Mouse (Mus musculus): ENCODE results near the gene Ext2. TPM values are rescaled to one million over a fixed set of nuclear protein-coding genes. Genes with fewer than 3 reads are reported as not detected.

Gene Ext2
- polyA plus RNA-seq, 1 experiment from 2014 or later, result 29.6 TPM

- Histone ChIP-seq H3K4me3 (replicated peaks) (no peak overlapping the region), H3K4me1 (replicated peaks) (peaks cover 11% of the 10 kb centered on the region; the same call in 1 of the 2 replicates), H3K27me3 (no peaks in the 10 kb centered on the region), H3K27ac (no peak overlapping the region), H3K4me2 (no peak overlapping the region), H3K9me3 (replicated peaks) (no peaks in the 10 kb centered on the region), H3K9ac (no peak overlapping the region), H3K36me3 (peaks cover 52% of the 10 kb centered on the region)
- DNase-seq, result no peak
- WGBS (ENCODE audit: insufficient replicate concordance), result 73% methylated on average over 4 of the region's 4 CpGs
- ATAC-seq (ENCODE audit: low read depth), result no peak
Measured at GRCm38 (mm10) chr2:93805523-93805922, 16.8 kb downstream of the Ext2 start.

- DNase-seq (peak; percentile 54), ATAC-seq (ENCODE audit: low read depth) (peak; percentile 86)
- H3K27ac ChIP-seq, result no peak overlapping the region
- H3K27me3 ChIP-seq, result no peaks in the 10 kb centered on the region
- H3K4me2 ChIP-seq, result no peak overlapping the region
- no peak overlapping the region for H3K4me3 ChIP-seq (replicated peaks)
- no peaks in the 10 kb centered on the region for H3K9me3 ChIP-seq (replicated peaks)
- WGBS (ENCODE audit: insufficient replicate concordance), result 55% methylated on average over 5 of the region's 5 CpGs
- no peak overlapping the region; the same call in 1 of the 2 replicates for H3K9ac ChIP-seq
- H3K4me1 ChIP-seq (replicated peaks), result peaks cover 11% of the 10 kb centered on the region; the same call in 1 of the 2 replicates
- peaks cover 48% of the 10 kb centered on the region for H3K36me3 ChIP-seq
Measured at GRCm38 (mm10) chr2:93805066-93805465, 17.3 kb downstream of the Ext2 start.

GRCm38 (mm10) chr2:93802947-93803346 lies 19.4 kb downstream of the Ext2 start:
- no peak overlapping the region for H3K4me3 ChIP-seq (replicated peaks)

GRCm38 (mm10) chr2:93801097-93801496 lies 21.3 kb downstream of the Ext2 start:
- Histone ChIP-seq H3K4me3 (replicated peaks) (no peak overlapping the region), H3K4me1 (replicated peaks) (peaks cover 11% of the 10 kb centered on the region; the same call in 1 of the 2 replicates), H3K36me3 (peaks cover 48% of the 10 kb centered on the region), H3K4me2 (no peak overlapping the region), H3K27me3 (no peaks in the 10 kb centered on the region), H3K27ac (no peak overlapping the region), H3K9me3 (replicated peaks) (no peaks in the 10 kb centered on the region), H3K9ac (no peak overlapping the region)
- WGBS (ENCODE audit: insufficient replicate concordance), result 83% methylated on average over 7 of the region's 7 CpGs
- no peak for ATAC-seq (ENCODE audit: low read depth)
- DNase-seq, result no peak

More at GRCm38 (mm10) chr2:93802947-93803346, 19.4 kb downstream of the Ext2 start:
- whole genome bisulfite sequencing (ENCODE audit: insufficient replicate concordance), result 74% methylated on average over 2 of the region's 2 CpGs
- DNase-seq (no peak), ATAC-seq (ENCODE audit: low read depth) (no peak)
- Histone ChIP-seq H3K4me2 (no peak overlapping the region), H3K9me3 (replicated peaks) (no peaks in the 10 kb centered on the region), H3K27me3 (no peaks in the 10 kb centered on the region), H3K27ac (no peak overlapping the region), H3K4me1 (replicated peaks) (peaks cover 11% of the 10 kb centered on the region; the same call in 1 of the 2 replicates), H3K36me3 (peaks cover 44% of the 10 kb centered on the region), H3K9ac (no peak overlapping the region)

GRCm38 (mm10) chr2:93797162-93797795 lies 25.1 kb downstream of the Ext2 start:
- Histone ChIP-seq H3K4me2 (no peak overlapping the region), H3K27ac (no peak overlapping the region), H3K4me1 (replicated peaks) (no peaks in the 10 kb centered on the region), H3K27me3 (no peaks in the 10 kb centered on the region), H3K4me3 (replicated peaks) (no peak overlapping the region), H3K9ac (no peak overlapping the region), H3K36me3 (peaks cover 53% of the 10 kb centered on the region), H3K9me3 (replicated peaks) (no peaks in the 10 kb centered on the region)
- DNase-seq (no peak), ATAC-seq (ENCODE audit: low read depth) (no peak)
- 80% methylated on average over 19 of the region's 19 CpGs for WGBS (ENCODE audit: insufficient replicate concordance)

GRCm38 (mm10) chr2:93794375-93794774 lies 28.0 kb downstream of the Ext2 start:
- H3K9me3 ChIP-seq (replicated peaks), result no peaks in the 10 kb centered on the region
- H3K4me1 ChIP-seq (replicated peaks), result peaks cover 11% of the 10 kb centered on the region; the same call in 1 of the 2 replicates
- H3K27ac ChIP-seq, result no peak overlapping the region
- WGBS (ENCODE audit: insufficient replicate concordance), result 75% methylated on average over 5 of the region's 5 CpGs
- H3K4me2 ChIP-seq, result no peak overlapping the region
- peaks cover 50% of the 10 kb centered on the region for H3K36me3 ChIP-seq
- no peak overlapping the region for H3K9ac ChIP-seq
- ATAC-seq (ENCODE audit: low read depth) (no peak), DNase-seq (no peak)
- H3K4me3 ChIP-seq (replicated peaks), result no peak overlapping the region
- H3K27me3 ChIP-seq, result no peaks in the 10 kb centered on the region

GRCm38 (mm10) chr2:93791516-93792499 lies 30.6 kb downstream of the Ext2 start:
- Histone ChIP-seq H3K4me1 (replicated peaks) (peaks cover 11% of the 10 kb centered on the region; the same call in 1 of the 2 replicates), H3K9me3 (replicated peaks) (no peaks in the 10 kb centered on the region), H3K4me2 (no peak overlapping the region), H3K27ac (peak overlapping the region; percentile 39; the same call in 1 of the 2 replicates), H3K9ac (no peak overlapping the region), H3K4me3 (replicated peaks) (no peak overlapping the region), H3K36me3 (peaks cover 41% of the 10 kb centered on the region), H3K27me3 (no peaks in the 10 kb centered on the region)
- 42% methylated on average over 13 of the region's 13 CpGs for WGBS (ENCODE audit: insufficient replicate concordance)
- DNase-seq (no peak), ATAC-seq (ENCODE audit: low read depth) (peak; percentile 60)

GRCm38 (mm10) chr2:93790798-93791345 lies 31.5 kb downstream of the Ext2 start:
- H3K36me3 ChIP-seq, result peaks cover 33% of the 10 kb centered on the region

GRCm38 (mm10) chr2:93788557-93788956 lies 33.8 kb downstream of the Ext2 start:
- no peak overlapping the region for H3K4me2 ChIP-seq
- H3K4me3 ChIP-seq (replicated peaks), result no peak overlapping the region
- H3K9ac ChIP-seq, result no peak overlapping the region
- ATAC-seq (ENCODE audit: low read depth) (no peak), DNase-seq (no peak)
- no peaks in the 10 kb centered on the region for H3K27me3 ChIP-seq
- H3K36me3 ChIP-seq, result peaks cover 17% of the 10 kb centered on the region
- no peak overlapping the region for H3K27ac ChIP-seq
- H3K9me3 ChIP-seq (replicated peaks), result no peaks in the 10 kb centered on the region
- WGBS (ENCODE audit: insufficient replicate concordance), result 73% methylated on average over 5 of the region's 5 CpGs
- peaks cover 11% of the 10 kb centered on the region; the same call in 1 of the 2 replicates for H3K4me1 ChIP-seq (replicated peaks)

More at GRCm38 (mm10) chr2:93790798-93791345, 31.5 kb downstream of the Ext2 start:
- Histone ChIP-seq H3K4me1 (replicated peaks) (peaks cover 11% of the 10 kb centered on the region; the same call in 1 of the 2 replicates), H3K4me2 (no peak overlapping the region), H3K9me3 (replicated peaks) (no peaks in the 10 kb centered on the region), H3K4me3 (replicated peaks) (no peak overlapping the region), H3K9ac (no peak overlapping the region), H3K27me3 (no peaks in the 10 kb centered on the region), H3K27ac (no peak overlapping the region)
- ATAC-seq (ENCODE audit: low read depth) (no peak), DNase-seq (no peak)
- 69% methylated on average over 4 of the region's 4 CpGs for WGBS (ENCODE audit: insufficient replicate concordance)

- ATAC-seq (ENCODE audit: low read depth) (no peak), DNase-seq (peak; percentile 17)
- Histone ChIP-seq H3K27ac (no peak overlapping the region), H3K4me3 (replicated peaks) (no peak overlapping the region), H3K4me2 (no peak overlapping the region), H3K27me3 (no peaks in the 10 kb centered on the region), H3K9ac (no peak overlapping the region), H3K4me1 (replicated peaks) (0 out of 2 replicates have a peak, but pooled peaks cover 3% of the 10 kb centered on the region), H3K9me3 (replicated peaks) (no peaks in the 10 kb centered on the region), H3K36me3 (peaks cover 17% of the 10 kb centered on the region)
- WGBS (ENCODE audit: insufficient replicate concordance), result 61% methylated on average over 4 of the region's 4 CpGs
Measured at GRCm38 (mm10) chr2:93786175-93786574, 36.2 kb downstream of the Ext2 start.

GRCm38 (mm10) chr2:93785432-93785798 lies 37.0 kb downstream of the Ext2 start:
- 62% methylated on average over 2 of the region's 2 CpGs for WGBS (ENCODE audit: insufficient replicate concordance)
- no peak overlapping the region for H3K9ac ChIP-seq
- H3K27me3 ChIP-seq, result no peaks in the 10 kb centered on the region
- no peak overlapping the region for H3K27ac ChIP-seq
- no peak overlapping the region for H3K4me2 ChIP-seq
- DNase-seq (no peak), ATAC-seq (ENCODE audit: low read depth) (no peak)
- no peaks in the 10 kb centered on the region for H3K9me3 ChIP-seq (replicated peaks)
- H3K4me3 ChIP-seq (replicated peaks), result no peak overlapping the region
- H3K36me3 ChIP-seq, result peaks cover 19% of the 10 kb centered on the region
- H3K4me1 ChIP-seq (replicated peaks), result no peaks in the 10 kb centered on the region
